Mouse (Mus musculus) MEL-GATA-1-ER (cell line): ENCODE data around the gene Tbck.
A peak's percentile ranks its signal among the peaks of the same experiment; 100 is the strongest.

Experiments
- DNase-seq: peaks from one replicate; pipeline ENCODE4 v3.0.0-alpha.2; 2012; ENCODE audit warnings: low read depth; ENCODE audit errors: extremely low read depth

The Tbck gene

GRCm38 (mm10) chr3:132756274-132756673, 72.3 kb downstream of the Tbck start:
- no peak for DNase-seq

GRCm38 (mm10) chr3:132766033-132766726, 82.2 kb downstream of the Tbck start:
- DNase-seq, result no peak

- DNase-seq, result no peak
These were observed 88.1 kb downstream of the Tbck start for GRCm38 (mm10) chr3:132772054-132772453.

DNA sequence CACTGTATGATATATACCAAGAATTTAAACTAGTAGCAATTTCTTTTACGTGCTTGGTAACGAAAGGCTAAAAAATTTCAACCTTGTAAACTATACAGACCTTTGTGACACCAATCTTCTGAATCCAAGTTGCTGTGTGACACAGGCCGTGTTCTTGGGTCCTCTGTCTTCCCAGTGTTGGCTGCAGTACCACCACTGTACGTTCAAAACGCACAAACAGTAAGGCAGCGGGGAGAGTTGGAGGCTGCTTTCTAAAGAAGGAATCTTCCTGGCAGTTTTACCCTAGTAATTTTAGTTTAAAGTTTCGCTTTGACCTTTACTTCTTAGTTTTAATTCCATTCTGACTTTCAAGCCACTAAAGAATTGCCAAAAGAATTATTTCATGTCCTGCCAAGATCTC, 92.7 kb downstream of the Tbck start:
- no peak for DNase-seq

DNA sequence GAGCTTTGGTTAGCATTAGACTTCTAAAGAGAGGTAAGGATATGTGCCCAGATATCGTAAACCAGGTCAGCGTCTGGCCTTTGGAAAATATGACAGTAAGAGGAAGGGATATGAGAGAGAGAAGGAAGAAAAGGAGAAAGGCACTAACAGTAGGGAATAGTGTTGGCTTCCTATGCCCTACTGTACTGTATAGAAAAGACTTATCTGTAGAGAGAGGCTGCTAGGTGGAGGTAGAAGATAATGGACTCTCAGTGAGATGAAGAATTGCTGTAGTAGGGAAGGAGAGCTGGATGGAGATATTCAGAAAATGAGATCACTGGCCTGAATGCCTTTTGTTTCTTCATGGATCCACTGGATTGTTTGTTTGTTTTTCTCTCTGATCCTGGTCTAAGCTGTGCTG, 97.2 kb downstream of the Tbck start:
- no peak for DNase-seq

DNA sequence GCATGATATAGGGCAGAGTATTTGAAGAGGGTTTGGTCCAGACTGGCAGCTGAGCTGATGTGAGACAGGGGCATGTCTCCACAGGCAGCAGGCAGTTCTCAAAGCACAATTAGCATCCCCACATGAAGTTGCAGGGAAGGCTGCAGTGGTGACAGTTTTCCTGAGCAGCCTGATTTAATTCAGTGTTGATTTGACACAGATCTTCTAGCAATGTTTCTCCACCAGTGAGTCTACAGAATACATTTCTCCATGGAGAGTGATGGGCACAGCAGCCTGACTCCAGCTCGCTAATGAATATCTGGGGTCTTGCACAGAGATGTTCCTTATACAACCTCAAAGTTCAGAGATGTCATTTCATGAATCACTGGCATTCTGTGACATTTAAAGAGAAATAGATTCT, 99.1 kb downstream of the Tbck start:
- no peak for DNase-seq

DNA sequence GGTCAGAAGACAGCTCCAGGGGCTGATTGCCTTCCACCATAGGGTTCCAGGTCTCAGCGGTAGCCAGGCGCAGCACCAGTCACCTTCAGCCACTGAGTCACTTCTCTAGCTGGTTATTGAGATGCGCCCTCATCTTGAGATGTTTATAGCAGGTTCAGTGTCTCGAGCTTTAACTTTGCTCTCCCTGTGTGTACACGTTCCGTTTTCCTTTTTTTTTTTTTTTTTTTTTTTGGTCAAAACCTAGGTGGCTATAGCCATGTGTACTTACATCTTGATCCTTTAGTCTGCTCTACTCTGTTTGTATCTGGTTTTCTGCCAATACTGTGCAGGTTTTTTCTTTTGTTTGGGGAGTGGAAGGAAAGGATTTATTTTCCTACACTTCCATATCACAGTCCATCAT, 100.8 kb downstream of the Tbck start:
- no peak for DNase-seq

- DNase-seq, result no peak
These were observed 102.7 kb downstream of the Tbck start for GRCm38 (mm10) chr3:132786690-132787089.

- peak; percentile 13 for DNase-seq
These were observed 103.8 kb downstream of the Tbck start for GRCm38 (mm10) chr3:132787775-132788174.

- DNase-seq, result no peak
These were observed 107.2 kb downstream of the Tbck start for GRCm38 (mm10) chr3:132791140-132791539.

DNA sequence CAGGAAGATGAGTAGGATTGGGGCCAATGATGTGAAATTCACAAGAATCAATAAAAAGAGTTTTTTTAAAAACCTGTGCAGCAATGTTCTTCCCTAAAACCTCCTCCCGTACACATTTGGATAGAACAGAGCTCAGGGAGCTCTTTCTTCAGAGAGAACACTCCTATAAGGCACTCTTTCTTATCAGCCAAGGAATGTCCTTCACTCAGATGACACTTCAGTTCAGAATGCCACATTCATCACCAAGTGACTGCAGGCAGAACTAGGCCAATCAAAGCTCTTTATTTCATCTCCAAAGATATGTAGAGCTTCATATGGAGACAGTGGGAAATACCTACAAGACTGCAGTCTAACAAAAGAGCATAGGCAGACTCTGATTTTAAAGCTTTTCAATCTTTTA, 116.3 kb downstream of the Tbck start:
- DNase-seq, result no peak

GRCm38 (mm10) chr3:132801910-132802309, 118.0 kb downstream of the Tbck start:
- DNase-seq, result no peak

DNA sequence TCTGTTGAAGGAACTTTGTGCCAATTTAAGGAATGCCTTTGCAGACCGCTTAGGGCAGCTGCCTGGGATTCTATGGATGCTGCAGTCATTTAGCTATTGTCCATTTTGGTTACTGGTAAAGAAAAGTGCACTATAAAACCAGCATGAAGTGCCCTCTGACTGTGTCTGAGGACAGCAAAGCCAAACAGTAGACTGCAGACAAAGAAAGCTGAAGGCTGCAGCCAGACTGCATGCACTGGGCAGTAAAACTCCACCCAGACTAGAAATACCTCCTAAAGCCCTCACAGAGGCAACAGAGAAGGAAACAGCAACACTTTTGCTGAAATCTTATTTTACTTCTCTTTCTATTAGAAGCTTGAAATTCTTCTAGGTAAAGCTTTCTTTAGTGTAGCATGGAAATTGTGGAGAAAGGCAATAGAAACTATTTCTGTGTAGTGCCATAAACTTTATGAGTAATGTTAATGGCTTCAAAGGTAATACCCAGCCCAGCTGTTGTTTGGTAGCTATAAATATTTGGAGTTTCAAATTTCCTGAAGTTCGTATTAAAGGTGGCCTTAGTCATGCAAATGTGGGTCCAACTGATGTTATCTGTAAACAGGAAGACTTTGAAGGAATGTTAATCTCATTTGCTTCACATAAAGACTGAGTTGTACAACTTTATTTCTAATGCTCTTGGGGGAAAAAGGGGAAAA, 124.1 kb downstream of the Tbck start:
- DNase-seq, result no peak

DNA sequence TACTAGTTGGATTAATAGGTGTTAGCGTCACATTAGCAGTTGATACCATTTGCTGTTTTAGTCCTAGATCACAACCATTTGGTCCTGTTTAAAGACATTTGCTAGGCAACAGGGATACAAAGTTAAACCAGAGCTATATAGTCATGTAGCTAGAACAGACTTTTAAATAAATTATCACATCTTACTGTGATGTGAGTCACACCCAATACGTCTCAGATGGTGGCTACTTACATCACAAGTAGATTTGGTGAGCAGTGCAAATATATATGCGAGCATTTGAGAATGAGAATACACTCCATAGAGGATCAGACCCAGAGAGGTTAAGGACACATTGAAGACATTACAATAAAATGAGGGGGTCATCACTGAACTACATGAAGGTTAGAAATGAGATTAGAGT, 125.0 kb downstream of the Tbck start:
- no peak for DNase-seq

GRCm38 (mm10) chr3:132811791-132812190, 127.8 kb downstream of the Tbck start:
- DNase-seq, result no peak

- DNase-seq, result no peak
These were observed 128.4 kb downstream of the Tbck start for GRCm38 (mm10) chr3:132812356-132812755.

DNA sequence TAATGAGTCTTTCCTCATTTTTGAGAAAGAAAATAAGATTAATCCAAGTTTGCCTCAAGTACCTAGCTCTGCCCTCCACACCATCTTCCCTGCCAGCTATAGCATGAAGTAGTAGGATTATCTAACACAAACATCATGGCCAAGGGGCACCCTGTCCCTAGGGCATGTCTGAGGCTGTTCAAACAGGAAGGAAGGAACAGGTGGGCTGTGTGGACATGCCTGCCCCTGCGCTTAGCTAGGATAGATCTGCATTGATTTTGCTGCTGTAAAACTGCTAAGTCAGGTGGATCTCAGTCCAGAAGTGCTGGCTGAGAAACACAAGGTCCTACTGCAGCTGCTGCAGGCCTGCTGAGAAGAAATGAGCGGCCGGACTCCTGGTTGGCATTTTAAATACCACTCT, 129.2 kb downstream of the Tbck start:
- no peak for DNase-seq

DNA sequence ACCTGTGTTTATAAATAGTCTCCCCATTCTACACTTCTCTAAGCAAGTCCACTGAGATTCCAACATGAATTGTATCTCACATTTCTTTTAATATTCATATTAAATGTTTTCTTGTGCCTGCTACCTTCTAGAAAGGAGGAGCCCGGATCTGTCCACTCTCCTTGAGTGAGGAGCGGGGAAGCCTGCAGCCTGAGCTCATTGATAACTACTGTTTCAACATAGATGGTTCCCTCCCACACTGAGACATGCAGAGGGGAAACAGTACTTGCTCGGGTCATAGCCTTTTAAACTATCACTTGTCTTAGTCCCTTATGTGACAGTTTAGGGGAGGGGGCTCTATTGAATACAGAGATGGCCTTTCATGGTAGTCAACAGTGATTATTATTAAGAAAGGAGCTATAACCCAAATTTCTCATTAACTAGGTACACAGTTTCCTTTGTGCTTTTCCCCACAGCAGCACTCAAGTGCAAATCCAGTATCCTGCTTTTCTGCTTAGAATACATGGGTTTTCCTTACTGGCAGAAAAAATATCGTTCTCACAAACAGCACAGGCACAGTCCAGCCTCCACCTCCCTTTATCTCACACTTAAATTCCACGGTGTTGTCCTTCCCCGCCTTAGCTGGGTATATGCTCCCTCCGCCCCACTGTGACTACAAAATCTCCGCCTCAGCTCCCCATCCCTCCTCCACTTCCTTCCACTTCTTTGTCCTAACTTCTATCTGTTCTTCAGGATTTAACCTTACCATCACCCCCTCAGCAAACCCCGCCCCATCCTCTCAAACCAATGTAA, 130.0 kb downstream of the Tbck start:
- no peak for DNase-seq

DNA sequence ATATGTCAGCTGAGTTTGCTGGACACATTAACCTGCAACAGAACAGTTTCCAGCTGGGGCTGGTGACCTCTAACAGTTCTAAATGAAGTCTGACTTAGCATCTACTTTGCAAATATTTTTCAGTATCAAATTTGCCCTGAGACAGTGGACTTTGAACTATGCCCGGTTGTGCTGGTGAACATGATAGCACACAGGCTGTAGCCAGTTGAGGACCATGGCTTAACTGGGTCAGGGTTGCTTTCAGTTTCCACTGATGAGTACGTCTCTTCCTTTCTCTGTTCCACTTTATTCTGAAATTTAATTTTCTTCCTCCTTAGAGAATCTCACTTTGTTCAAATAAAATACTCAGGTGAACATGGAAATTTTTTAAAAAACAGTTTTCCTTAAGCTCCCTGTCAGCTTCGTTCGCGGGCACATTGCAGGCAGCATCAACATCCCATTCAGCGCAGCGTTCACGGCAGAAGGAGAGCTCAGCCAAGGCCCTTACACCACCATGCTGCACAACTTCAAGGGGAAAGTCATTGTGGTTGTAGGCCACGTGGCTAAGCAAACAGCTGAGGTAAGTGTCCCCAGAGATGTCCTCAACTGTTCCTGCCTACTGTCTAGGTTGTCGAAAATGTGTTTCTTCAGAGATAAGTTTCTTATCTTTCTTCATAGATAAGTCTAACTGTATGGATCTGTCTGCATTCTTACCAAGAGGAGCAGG, 131.0 kb downstream of the Tbck start:
- peak; percentile 32 for DNase-seq

GRCm38 (mm10) chr3:132815497-132816326, 131.8 kb downstream of the Tbck start:
- DNase-seq, result no peak

DNA sequence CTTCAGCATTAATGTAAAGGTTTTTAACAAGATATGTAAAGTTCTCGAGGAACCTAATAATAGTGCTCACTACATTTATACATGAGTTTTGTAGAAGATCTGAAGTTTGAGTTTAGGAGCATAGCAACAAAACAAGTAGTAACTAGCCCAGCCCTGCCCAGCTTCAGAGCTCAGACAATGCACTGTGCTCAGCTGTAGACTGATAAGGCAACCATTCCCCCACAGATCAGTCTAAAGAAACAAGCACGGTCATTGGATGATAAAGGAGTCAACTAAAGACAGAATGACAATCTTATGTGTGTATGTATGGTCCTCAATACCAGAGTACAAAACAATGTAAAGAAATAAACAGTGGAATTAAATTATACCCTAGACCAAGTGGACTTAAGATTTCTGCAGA, 135.5 kb downstream of the Tbck start:
- peak; percentile 21 for DNase-seq
